Mouse (Mus musculus) heart, embryonic 12.5 days (tissue): Measurements from ENCODE around the gene Tspan9. TPM values are rescaled to one million over a fixed set of nuclear protein-coding genes. Genes with fewer than 3 reads are reported as not detected.

ENCODE experiments used
- ATAC-seq: fragments of 200-750 bp; cut with Nextera tagmentation; 2 replicates; pipeline ENCODE4 v1.8.0; 2017; ENCODE audit warnings: moderate TSS enrichment, moderate library complexity; ENCODE audit not compliant: insufficient number of reproducible peaks, low FRiP score
- H3K27ac ChIP-seq: fragments of 300-500 bp; sonication (generic); 2 replicates; pipeline ENCODE4 v1.5.1; 2016; ENCODE audit warnings: mild to moderate bottlenecking, moderate library complexity; ENCODE audit not compliant: poor library complexity, severe bottlenecking
- H3K27me3 ChIP-seq: fragments of 300-500 bp; sonication (generic); replicated peaks from 2 replicates; pipeline ENCODE4 v1.6.1; 2016; ENCODE audit warnings: mild to moderate bottlenecking, moderate library complexity
- H3K36me3 ChIP-seq: fragments of 300-500 bp; sonication (generic); 2 replicates; pipeline ENCODE4 v1.6.1; 2016; ENCODE audit warnings: mild to moderate bottlenecking, moderate library complexity
- H3K4me1 ChIP-seq: fragments of 300-500 bp; sonication (generic); replicated peaks from 2 replicates; pipeline ENCODE4 v1.6.1; 2016; ENCODE audit warnings: mild to moderate bottlenecking
- H3K4me2 ChIP-seq: fragments of 300-500 bp; sonication (generic); 2 replicates; pipeline ENCODE4 v1.6.1; 2016; ENCODE audit warnings: mild to moderate bottlenecking, moderate library complexity
- H3K4me3 ChIP-seq: fragments of 300-500 bp; sonication (generic); 2 replicates; pipeline ENCODE4 v1.5.1; 2016; ENCODE audit warnings: mild to moderate bottlenecking
- H3K9ac ChIP-seq: fragments of 300-500 bp; sonication (generic); 2 replicates; pipeline ENCODE4 v1.6.1; 2016; ENCODE audit warnings: mild to moderate bottlenecking, moderate library complexity
- H3K9me3 ChIP-seq: fragments of 300-500 bp; sonication (generic); replicated peaks from 2 replicates; pipeline ENCODE4 v1.6.1; 2016; ENCODE audit warnings: mild to moderate bottlenecking, moderate library complexity
- WGBS: fragments of 180-500 bp; shearing (Covaris S2); methylation state at CpG from one replicate; pipeline ENCODE4 v1.1.7; 2016; 5-methylcytosine and 5-hydroxymethylcytosine counted together
- polyA plus RNA-seq: library from polyadenylated mRNA; unstranded; fragments of >200 nt; fragmentation: Nextera tagmentation; extraction: Ambion mirVana; gene quantifications from 2 replicates; pipeline ENCODE4 v1.2.1, GENCODE M21; 2016

The Tspan9 gene
- polyA plus RNA-seq, 1 experiment from 2014 or later: 172 TPM

DNA sequence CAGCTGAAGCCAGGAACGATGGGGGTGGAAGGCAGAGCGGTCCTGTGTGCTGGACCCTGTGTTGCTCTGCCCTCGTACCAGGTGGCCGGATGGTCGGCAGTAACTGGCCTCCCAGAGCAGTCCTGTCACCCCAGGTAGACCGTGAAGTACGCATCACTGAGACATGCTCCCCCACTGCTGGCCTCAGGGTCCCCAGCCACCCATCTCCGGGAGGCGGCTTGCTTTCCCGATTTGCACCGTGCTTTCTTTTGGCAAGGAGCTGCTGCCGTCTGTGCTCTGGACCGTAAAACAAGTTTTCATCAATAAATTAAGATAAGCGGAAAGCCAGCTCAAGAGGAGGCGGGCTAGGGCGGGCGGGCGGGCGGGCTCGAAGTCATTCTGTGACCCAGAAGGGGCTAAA lies 164.5 kb downstream of the Tspan9 start:
- no peak overlapping the region for H3K4me3 ChIP-seq
- no peak overlapping the region for H3K9ac ChIP-seq
- WGBS: 75% methylated on average over 20 of the region's 20 CpGs
- peaks cover 68% of the 10 kb centered on the region for H3K4me1 ChIP-seq
- no peak for ATAC-seq
- no peaks in the 10 kb centered on the region for H3K36me3 ChIP-seq
- H3K4me2 ChIP-seq: no peak overlapping the region
- H3K9me3 ChIP-seq: no peaks in the 10 kb centered on the region
- H3K27ac ChIP-seq: no peak overlapping the region
- H3K27me3 ChIP-seq: no peaks in the 10 kb centered on the region

DNA sequence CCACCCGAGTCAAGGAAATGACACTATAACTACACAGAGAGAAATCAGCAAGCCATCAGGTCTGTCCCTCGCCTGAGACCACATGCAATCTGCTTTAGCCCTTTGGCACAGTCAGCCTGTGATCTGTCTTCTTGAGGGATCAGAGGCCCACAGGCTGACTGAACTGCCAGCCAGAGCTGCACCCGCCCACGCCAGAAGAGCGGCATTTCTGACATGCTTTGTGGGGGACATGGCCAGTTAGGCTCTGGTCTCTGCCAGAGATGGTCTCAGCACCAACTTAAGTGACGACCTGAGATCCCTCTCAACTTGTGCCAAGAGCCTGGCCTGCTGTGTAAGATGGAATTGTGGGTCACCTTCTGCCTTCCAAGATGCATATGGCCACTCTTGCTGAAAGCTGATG lies 166.7 kb downstream of the Tspan9 start:
- WGBS: 47% methylated on average over 6 of the region's 6 CpGs
- ATAC-seq: no peak
- Histone ChIP-seq H3K4me3 (no peak overlapping the region), H3K4me2 (no peak overlapping the region), H3K36me3 (no peaks in the 10 kb centered on the region), H3K27me3 (no peaks in the 10 kb centered on the region), H3K9ac (0 out of 2 replicates have a peak overlapping the region, but pooled peaks have one; percentile 5), H3K9me3 (no peaks in the 10 kb centered on the region), H3K4me1 (peaks cover 67% of the 10 kb centered on the region), H3K27ac (peak overlapping the region; percentile 65)

DNA sequence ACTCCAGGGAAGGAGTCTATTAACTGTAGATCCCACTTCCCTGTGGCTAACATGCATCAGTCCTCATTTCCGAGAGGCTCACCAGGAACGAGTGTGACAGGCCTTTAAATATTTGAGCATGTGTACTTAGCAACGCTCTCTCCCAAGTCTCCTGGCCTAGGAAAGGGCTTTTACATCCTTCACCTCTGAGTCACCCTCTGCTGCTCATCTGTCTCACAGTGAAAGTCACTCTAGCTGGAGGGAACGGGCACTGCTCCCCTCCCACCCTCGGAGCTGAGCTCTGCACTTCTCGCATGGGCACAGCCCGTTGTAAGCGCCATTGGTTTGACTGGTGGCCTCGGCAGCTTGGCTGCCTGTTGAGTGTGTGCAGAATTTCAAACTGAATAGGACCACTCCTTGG lies 169.4 kb downstream of the Tspan9 start:
- WGBS: 46% methylated on average over 9 of the region's 9 CpGs
- Histone ChIP-seq H3K27me3 (no peaks in the 10 kb centered on the region), H3K9me3 (no peaks in the 10 kb centered on the region), H3K9ac (peak overlapping the region; percentile 19; the same call in 1 of the 2 replicates), H3K4me1 (peaks cover 50% of the 10 kb centered on the region), H3K36me3 (no peaks in the 10 kb centered on the region), H3K27ac (peak overlapping the region; percentile 65), H3K4me2 (no peak overlapping the region), H3K4me3 (no peak overlapping the region)
- ATAC-seq: no peak

DNA sequence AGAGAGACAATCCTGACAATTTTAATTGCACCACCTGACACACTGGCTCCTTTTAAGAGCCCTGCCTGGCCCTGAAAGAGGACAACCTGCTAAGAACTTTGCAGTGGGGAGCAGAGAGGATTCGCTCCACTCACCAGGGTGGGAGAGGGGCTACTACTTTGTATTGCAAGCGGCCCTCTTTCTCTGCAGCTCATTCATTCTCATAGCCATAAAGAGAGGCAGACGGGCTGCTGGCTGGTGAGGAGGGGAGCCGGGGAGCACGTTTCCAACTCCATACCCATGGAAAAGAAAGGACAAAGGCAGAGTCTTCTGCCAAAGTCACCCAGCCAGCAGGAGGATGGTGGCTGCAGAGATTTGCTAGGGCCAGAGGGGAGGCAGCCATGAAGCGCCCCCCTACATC lies 169.8 kb downstream of the Tspan9 start:
- Histone ChIP-seq H3K9me3 (no peaks in the 10 kb centered on the region), H3K4me2 (no peak overlapping the region), H3K36me3 (no peaks in the 10 kb centered on the region), H3K4me3 (no peak overlapping the region), H3K9ac (peak overlapping the region; percentile 19), H3K27me3 (no peaks in the 10 kb centered on the region), H3K4me1 (peaks cover 50% of the 10 kb centered on the region), H3K27ac (peak overlapping the region; percentile 65)
- no peak for ATAC-seq
- 69% methylated on average over 6 of the region's 6 CpGs for WGBS

DNA sequence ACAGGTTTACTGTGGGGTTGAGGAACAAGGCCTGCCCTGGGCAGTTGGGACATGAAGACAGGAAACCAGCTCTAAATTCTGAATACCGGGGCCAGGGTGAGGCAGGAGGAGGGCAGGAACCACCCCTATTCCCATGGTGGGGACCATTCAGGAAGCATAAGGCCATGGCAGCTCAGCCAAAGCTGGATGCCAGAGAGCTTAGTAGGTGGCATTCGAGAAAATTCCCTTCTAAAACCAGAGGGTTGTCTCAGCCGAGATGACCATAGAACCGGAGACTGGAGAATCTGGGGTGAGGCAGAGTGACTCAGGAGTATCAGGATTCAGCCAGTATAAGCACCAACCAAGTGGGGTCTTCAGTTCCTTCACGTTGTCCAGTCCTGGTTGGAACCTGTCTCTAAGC lies 171.5 kb downstream of the Tspan9 start:
- Histone ChIP-seq H3K4me3 (no peak overlapping the region), H3K36me3 (no peaks in the 10 kb centered on the region), H3K4me1 (peaks cover 51% of the 10 kb centered on the region), H3K27me3 (no peaks in the 10 kb centered on the region), H3K9ac (no peak overlapping the region), H3K4me2 (no peak overlapping the region), H3K9me3 (no peaks in the 10 kb centered on the region), H3K27ac (no peak overlapping the region)
- ATAC-seq: no peak
- 79% methylated on average over 5 of the region's 5 CpGs for WGBS

DNA sequence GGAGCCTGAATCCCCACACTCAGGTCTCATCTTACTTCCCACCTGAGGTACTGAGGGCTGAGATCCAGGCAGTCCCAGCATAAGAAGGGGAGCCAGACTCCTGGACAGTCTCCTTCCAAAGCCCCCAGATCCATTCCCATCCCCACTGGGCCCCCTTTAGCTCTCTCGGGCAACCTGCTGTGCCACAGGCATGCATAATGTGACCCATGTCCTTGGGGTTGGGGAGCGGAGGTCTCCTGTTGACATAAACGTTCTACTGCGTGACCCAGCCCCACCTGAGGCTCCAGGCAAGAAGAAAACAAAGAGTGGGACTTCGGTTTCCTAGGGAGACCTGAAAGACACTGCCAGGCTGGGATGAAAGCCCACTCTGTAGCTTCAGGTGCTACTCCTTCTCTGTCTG lies 172.5 kb downstream of the Tspan9 start:
- H3K9ac ChIP-seq: no peak overlapping the region
- no peaks in the 10 kb centered on the region for H3K9me3 ChIP-seq
- H3K4me1 ChIP-seq: peaks cover 46% of the 10 kb centered on the region
- no peak for ATAC-seq
- H3K27me3 ChIP-seq: no peaks in the 10 kb centered on the region
- H3K4me2 ChIP-seq: no peak overlapping the region
- no peak overlapping the region for H3K4me3 ChIP-seq
- H3K36me3 ChIP-seq: peaks cover 9% of the 10 kb centered on the region
- 62% methylated on average over 5 of the region's 5 CpGs for WGBS
- H3K27ac ChIP-seq: no peak overlapping the region

DNA sequence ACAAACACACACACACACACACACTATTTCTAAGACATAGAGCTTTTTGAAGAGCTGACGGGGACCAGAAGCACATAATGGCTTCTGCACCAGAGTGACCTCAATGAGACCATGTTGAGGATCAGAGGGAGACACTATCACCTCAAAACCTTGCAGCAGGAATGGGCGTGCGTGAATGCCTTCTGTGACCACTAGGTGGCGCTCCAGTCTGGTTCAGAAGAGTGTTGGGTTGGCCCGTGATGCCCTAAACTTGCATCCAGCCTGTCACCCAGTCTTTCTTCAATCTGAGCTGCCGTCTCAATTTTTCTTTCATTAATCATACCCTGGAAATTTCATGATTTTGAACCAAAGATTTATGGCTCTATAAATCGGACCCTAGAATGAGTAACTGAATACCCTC lies 173.3 kb downstream of the Tspan9 start:
- Histone ChIP-seq H3K27ac (no peak overlapping the region), H3K9ac (no peak overlapping the region), H3K4me1 (peaks cover 39% of the 10 kb centered on the region), H3K4me2 (no peak overlapping the region), H3K27me3 (no peaks in the 10 kb centered on the region), H3K4me3 (no peak overlapping the region), H3K36me3 (peaks cover 16% of the 10 kb centered on the region), H3K9me3 (no peaks in the 10 kb centered on the region)
- 6% methylated on average over 7 of the region's 7 CpGs for WGBS
- no peak for ATAC-seq

DNA sequence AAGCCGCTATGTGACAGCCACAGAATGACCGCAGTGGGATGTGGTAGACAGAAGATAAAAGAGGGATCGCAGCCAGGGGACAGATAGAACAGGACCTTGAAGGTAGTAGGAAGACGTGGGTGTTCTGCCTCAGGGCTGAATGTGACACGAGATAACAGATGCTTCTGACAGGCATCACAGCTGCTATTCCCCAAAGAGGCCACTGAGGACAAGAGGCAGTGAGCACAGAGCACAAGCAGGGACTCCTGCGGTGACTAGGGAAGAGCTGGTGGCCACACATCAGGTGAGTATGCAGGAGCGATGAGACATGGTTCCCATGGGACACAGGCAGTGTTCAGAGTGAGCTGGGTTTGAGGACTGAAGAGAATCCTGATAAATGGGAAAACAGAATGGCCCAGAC lies 173.7 kb downstream of the Tspan9 start:
- H3K4me2 ChIP-seq: no peak overlapping the region
- ATAC-seq: no peak
- no peak overlapping the region for H3K27ac ChIP-seq
- H3K36me3 ChIP-seq: peaks cover 21% of the 10 kb centered on the region
- H3K4me3 ChIP-seq: no peak overlapping the region
- 42% methylated on average over 7 of the region's 7 CpGs for WGBS
- H3K9ac ChIP-seq: no peak overlapping the region
- H3K9me3 ChIP-seq: no peaks in the 10 kb centered on the region
- no peaks in the 10 kb centered on the region for H3K27me3 ChIP-seq
- H3K4me1 ChIP-seq: peaks cover 35% of the 10 kb centered on the region

DNA sequence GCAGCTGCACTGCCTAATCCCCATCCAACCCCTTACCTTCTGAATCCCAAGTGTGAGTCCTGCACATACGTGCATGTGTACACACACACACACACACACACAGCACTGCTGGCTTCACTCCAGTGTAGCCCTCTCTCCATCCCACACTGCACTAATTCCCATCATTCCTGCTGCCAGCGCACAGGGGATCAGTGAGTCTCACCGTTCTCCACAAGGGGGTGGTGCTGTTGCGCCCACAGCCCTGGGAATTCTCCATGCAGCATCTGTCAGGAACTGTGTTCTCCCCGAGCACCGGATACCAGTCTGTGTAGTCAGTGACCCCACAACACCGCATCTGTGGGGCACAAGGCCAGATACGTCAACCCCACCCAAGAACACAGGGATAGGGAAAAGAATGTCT lies 177.9 kb downstream of the Tspan9 start:
- Histone ChIP-seq H3K4me1 (peaks cover 18% of the 10 kb centered on the region), H3K4me2 (no peak overlapping the region), H3K9me3 (no peaks in the 10 kb centered on the region), H3K9ac (no peak overlapping the region), H3K4me3 (no peak overlapping the region), H3K27me3 (no peaks in the 10 kb centered on the region), H3K27ac (no peak overlapping the region), H3K36me3 (peaks cover 60% of the 10 kb centered on the region)
- ATAC-seq: no peak
- 48% methylated on average over 8 of the region's 8 CpGs for whole genome bisulfite sequencing

DNA sequence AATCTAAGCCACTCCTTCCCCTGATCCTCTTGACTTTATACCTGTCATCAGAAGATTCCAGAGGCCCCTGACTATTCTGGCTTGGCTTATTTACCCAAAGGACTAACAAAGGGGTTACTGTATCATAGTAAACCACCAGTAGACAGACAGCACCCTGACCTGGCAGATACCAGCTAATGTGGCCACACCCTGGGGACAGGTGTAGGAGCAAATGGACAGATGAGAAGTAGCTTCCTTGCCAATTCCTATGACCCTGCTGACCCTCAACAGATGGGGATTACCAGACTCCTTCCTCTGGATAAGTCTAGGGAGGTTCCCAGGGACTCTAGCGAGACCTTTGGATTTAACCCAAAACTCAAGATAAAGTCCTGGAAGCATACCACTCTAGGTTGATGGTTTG lies 183.2 kb downstream of the Tspan9 start:
- Histone ChIP-seq H3K36me3 (peaks cover 44% of the 10 kb centered on the region), H3K9me3 (no peaks in the 10 kb centered on the region), H3K4me1 (no peaks in the 10 kb centered on the region), H3K9ac (no peak overlapping the region), H3K4me3 (no peak overlapping the region), H3K27ac (no peak overlapping the region), H3K27me3 (no peaks in the 10 kb centered on the region), H3K4me2 (no peak overlapping the region)
- WGBS: 77% methylated on average over 1 of the region's 1 CpGs
- ATAC-seq: no peak

DNA sequence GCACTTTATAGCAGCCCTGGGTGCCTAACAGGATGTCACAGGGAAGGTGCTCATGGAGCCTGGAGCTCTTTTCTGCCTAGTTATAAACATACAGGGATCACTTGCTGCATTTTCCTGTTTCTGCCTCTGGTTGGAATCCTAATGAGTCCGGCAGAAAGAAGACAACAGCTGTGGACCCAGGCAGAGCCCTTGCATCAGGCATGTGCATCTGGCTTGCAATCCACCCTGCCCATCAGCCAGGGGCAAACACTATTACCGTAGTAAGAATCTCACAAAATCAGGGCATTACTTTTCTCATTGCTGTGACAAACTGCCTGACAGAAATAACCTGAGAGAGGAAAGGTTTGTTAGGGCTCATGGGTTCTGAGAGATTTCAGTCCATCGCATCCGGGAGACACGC lies 187.2 kb downstream of the Tspan9 start:
- 71% methylated on average over 5 of the region's 5 CpGs for WGBS
- no peak overlapping the region for H3K9ac ChIP-seq
- ATAC-seq: no peak
- H3K27ac ChIP-seq: no peak overlapping the region
- peaks cover 10% of the 10 kb centered on the region; the same call in 1 of the 2 replicates for H3K27me3 ChIP-seq
- no peaks in the 10 kb centered on the region for H3K4me1 ChIP-seq
- no peak overlapping the region for H3K4me2 ChIP-seq
- H3K36me3 ChIP-seq: 0 out of 2 replicates have a peak, but pooled peaks cover 4% of the 10 kb centered on the region
- H3K9me3 ChIP-seq: no peaks in the 10 kb centered on the region
- H3K4me3 ChIP-seq: no peak overlapping the region

DNA sequence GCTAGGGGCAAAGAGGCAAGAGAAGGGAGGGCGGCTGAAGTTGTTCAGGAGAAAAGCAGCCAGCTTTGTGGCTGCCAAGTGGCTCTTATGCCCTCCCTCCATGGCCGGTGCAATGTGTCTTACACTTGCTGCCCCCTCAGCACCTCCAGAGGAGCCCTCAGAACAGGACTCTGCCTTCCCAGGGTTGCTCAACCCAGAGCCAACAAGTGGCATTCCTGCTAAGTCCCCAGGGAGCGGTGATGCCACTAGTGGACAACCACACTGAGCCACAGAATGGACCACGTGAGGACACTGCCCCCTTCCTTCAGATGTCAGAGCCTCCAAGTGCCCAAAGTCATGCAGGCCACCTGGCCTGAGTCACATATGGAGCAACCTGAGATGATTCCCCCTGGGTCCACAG lies 190.3 kb downstream of the Tspan9 start:
- WGBS: 80% methylated on average over 4 of the region's 4 CpGs
- no peaks in the 10 kb centered on the region for H3K4me1 ChIP-seq
- H3K9me3 ChIP-seq: no peaks in the 10 kb centered on the region
- H3K36me3 ChIP-seq: no peaks in the 10 kb centered on the region
- H3K27me3 ChIP-seq: peaks cover 18% of the 10 kb centered on the region
- ATAC-seq: no peak
- no peak overlapping the region for H3K4me3 ChIP-seq
- H3K4me2 ChIP-seq: no peak overlapping the region
- no peak overlapping the region for H3K9ac ChIP-seq
- H3K27ac ChIP-seq: no peak overlapping the region
